Mouse (Mus musculus): ENCODE measurements around the gene Slc30a6. TPM values are rescaled to one million over a fixed set of nuclear protein-coding genes. Genes with fewer than 3 reads are reported as not detected.
A peak's percentile ranks its signal among the peaks of the same experiment; 100 is the strongest.

Slc30a6 gene
- 10 to 100 TPM; 11.5 to 12.0 TPM for total RNA-seq (2021)

DNA sequence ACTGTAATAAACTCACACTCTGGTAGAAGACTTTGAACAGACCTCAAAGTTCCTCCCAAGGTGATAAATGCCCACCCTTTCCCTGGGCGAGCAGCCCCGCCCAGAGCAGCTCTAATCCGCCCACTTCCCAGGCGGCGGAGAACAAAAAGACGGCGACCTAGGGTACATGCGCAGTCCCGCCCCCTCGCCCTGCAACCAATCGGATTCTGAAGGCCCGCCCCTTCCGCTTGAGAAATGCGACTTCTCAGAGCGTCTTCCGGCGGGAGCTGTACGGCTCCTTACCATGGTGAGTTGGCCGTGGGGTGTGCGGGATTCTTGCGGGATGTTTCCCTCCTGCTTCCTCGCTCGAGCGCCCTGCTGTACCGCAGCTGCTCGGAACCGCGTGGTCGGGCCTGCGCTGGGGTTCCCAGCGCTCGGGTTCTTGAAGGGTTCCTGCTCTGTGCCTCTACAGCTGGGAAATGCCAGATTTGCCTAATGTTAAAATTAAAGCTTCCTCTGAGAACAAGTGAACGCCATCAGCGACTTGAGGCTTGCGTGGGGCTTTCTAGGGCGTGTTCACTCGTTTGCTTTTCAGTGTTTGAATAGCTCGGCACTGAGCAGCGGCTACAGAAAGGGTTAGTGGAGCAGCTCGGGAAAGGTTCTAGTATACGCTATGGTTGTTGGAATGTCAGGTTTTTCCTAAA, at the start of gene Slc30a6:
TSS of gene Slc30a6 (plus strand) at position 226 of the 683 bp plus-strand sequence.
- DNase-seq = peak; percentile 97

DNA sequence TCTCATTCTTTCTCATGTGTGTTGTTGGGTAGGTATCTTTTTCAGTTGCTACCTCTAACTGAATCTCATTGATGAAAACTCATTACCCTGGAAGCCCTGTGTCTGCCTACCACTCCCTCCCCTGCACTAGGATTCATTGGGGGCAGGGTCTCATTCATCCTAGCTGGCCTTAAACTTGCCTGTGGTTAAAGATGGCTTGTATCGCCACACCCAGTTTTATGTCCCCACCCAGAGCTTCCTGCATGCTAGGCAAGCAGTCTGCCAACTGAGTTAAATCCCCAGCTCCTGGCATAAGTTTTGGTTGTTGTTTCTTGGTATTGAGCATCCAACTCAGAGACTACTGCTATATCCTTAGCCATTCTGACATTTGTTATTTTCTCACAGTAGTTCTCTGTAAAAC, 31.8 kb upstream of the Slc30a6 start:
- DNase-seq = no peak

GRCm38 (mm10) chr17:74376916-74377315, 18.5 kb upstream of the Slc30a6 start:
- DNase-seq = no peak

- no peak for DNase-seq
Observed at GRCm38 (mm10) chr17:74386657-74387056, 8.8 kb upstream of the Slc30a6 start.

- DNase-seq = no peak
Observed at GRCm38 (mm10) chr17:74389847-74390246, 5.6 kb upstream of the Slc30a6 start.

GRCm38 (mm10) chr17:74394381-74394780, 1.0 kb upstream of the Slc30a6 start:
- no peak for DNase-seq

DNA sequence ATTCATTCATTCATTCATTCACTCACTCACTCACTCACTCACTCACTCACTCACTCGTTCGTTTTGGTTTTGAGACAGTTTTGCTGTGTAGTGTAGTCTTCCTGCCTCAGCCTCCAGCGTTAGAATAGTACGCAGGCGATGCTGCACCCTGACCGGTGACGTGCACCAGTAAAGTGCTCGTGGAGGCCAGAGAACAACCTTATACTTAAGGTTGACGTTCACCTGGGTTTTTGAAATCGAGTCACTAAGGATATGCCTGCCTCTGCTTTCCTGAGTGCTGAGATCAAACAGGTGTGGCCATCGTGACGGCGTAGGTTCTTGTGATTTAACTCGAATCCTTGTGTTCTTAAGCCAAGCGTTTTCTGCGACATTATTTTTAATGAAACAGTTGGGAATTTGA, 553 bp upstream of the Slc30a6 start:
- no peak for DNase-seq

DNA sequence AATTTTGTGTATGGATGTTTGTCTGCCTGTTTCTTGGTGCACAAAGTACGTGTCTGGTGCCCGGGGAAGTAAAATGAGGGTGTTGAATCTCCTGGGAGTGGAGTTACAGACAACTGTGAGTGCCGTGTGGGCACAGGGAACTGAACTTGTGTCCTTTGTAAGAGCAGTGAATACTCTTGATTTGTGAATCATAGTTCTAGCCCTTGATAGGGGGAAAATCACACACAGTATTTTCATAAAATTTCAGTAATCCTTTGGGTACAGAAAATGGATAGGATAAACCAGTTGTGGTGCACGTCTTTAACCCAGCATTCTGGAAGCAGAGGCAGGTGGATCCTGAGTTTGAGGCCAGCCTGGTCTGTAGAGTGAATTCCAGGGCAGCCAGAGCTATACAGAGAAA, 1.4 kb downstream of the Slc30a6 start:
- DNase-seq = no peak

GRCm38 (mm10) chr17:74397173-74397572, 1.8 kb downstream of the Slc30a6 start:
- DNase-seq = no peak

GRCm38 (mm10) chr17:74402486-74403222, 7.2 kb downstream of the Slc30a6 start:
- no peak for DNase-seq

- DNase-seq = no peak
Observed at GRCm38 (mm10) chr17:74406487-74406886, 11.1 kb downstream of the Slc30a6 start.

DNA sequence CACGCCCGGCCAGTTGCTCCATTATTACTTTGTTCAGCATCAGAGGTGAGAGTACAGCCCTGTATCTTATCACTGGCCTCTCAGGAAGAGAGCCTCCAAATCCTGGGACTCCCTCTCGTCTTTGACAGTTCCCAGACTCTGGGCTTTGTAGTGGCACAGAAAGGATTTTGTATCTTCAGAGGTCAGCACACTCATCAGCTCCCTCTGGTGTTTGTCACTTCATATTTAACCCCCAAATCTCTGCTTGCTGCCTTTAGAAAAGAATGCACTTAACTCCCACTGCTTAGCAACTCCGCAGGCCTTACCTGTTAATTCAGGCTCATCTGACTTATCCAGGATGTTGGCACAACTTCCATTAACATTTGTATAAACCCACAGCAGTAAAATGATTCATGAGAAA, 14.3 kb downstream of the Slc30a6 start:
- DNase-seq = no peak

DNA sequence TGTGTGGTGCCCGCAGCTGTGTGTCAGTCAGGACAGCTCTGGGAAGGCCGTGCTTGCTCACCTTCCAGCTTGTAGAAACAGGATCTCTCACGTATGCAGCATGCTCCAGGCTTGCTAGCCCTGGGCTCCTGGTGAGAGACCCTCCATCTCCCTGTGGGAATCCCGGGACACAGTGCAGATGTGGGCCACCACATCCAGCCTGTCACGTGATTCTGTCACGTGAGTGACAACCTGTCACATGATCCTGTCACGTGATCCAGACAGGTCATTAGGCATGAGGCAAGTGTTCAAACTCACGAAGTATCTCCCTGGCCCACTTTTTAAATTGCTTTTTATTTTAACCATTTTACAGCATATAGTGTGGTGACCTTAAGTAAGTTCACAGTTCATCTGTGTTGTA, 17.9 kb downstream of the Slc30a6 start:
- no peak for DNase-seq

GRCm38 (mm10) chr17:74414671-74415070, 19.3 kb downstream of the Slc30a6 start:
- DNase-seq = no peak

- DNase-seq = no peak
Observed at GRCm38 (mm10) chr17:74416841-74417360, 21.5 kb downstream of the Slc30a6 start.

DNA sequence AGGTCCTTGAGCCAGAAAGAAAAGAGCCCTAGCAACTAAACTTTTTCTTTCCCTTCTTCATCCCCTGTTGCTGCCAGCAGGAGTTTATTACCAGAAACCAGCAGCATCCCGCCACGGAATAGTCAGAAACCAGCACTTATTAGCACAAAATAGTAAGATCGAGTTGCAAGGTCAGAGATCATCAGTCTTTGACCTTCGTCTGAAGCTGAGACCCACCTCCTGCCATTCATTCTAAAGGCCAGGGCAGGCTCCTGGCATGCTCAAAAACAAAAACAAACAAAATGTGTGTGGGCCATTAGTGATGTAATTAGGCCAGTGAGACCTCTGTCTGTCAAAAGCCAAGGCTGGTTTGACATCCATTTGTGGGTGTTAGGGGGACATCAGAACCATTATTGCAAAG, 22.8 kb downstream of the Slc30a6 start:
- no peak for DNase-seq

DNA sequence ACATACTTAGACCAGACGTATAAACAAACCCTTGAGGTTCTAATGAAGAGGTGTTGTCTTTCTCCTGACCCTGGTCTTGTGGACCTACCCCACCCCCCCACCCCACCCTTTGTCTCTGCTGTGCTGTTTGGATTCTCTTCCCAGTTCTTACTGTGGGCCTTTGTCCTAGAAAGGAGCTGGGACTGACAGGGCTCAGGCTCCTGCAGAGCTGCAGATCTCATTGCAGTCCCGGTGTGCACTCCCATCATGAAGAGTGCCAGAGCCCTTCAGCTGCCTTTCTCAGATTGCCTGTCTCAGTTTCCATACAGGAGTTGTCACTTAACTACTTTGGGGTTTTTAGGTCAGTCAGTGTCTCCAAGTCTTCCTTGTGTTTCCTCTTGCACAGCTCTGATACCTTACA, 25.2 kb downstream of the Slc30a6 start:
- no peak for DNase-seq

- DNase-seq = peak; percentile 36
Observed at GRCm38 (mm10) chr17:74424401-74425005, 29.1 kb downstream of the Slc30a6 start.

DNA sequence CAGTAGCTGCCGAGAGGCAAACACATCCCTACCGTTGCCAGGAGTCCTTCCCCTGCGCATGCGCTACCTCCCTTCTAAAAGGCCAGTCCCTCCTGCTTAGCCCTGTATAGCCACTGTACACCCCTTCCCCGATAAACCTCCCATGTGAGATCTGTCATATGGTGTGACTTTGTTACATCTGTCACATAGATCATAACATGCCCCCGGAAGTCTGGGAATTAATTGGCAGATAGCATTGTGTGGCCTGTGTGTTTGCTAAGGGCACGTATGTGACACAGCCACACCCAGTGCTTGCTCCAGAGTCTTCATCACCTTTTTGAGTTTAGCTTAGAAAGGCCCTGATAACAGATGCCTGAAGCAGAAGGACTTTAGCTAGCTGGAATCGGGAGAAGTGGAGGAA, 34.7 kb downstream of the Slc30a6 start:
- DNase-seq = no peak

- peak; percentile 31 for DNase-seq
Observed at GRCm38 (mm10) chr17:74431481-74431880, 36.1 kb downstream of the Slc30a6 start.

DNA sequence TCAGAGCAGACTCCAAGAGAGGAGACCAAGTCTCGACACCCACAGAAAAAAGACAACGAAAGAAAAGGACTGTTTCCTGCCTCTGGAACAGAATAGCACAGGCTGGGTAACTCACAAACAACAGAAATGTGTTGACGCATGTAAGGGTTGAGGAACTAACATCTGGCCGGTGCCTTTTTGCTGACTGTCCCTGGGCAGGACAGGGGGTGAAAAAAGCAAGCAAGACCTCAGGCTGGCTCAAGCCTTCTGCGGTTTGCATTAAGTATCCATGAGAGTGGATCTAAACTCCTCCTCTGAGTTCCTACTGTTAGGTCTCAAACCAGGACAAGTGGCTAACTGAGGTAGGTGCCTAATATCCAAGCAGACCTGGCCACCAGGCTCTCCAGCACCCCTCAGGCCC, 37.2 kb downstream of the Slc30a6 start:
- no peak for DNase-seq

DNA sequence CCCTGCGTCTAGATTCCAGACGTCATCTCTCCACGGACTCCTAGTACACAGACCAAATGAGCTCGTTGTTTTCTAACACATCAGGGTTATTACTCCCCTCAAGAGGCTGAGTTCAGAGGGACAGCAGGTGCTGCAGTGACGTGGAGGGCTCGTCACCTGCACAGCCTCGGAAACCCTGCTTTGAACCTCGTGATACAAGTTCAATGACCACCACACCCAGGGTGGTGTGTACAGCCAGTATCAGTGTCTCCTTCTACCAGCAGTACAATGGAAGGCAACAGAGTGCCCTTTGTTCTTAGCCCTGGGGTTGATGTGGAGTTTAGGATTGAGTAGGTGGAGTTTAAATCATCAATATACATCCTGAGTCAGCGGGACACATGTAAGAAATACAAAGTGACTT, 42.4 kb downstream of the Slc30a6 start:
- no peak for DNase-seq

DNA sequence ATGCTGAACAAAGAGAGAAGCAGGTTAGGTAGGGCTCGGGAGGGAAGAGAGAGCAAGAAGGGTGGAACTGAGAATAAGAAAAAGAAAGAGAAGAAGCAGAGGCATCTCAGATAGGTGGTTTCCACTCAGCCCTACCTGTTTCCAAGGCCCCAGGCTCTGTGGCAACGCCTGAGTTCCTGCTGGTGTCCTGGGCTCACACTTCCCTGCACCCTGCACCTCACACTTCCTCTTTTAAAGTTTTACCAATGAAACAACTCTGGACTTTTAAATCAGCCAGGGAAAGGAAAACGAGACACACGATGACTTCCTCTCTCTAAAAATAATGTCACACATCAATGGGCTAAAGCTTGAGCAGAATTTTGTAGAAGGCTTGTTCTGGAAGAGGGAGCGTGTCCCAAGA, 45.1 kb downstream of the Slc30a6 start:
- no peak for DNase-seq

GRCm38 (mm10) chr17:74449776-74450175, 54.4 kb downstream of the Slc30a6 start:
- DNase-seq = no peak

Measured in heart, postnatal 4 days (tissue).